Mouse (Mus musculus) embryonic facial prominence, embryonic 11.5 days (tissue): ENCODE measurements at regions not wholly inside any gene's neighbourhood (a gene's known extent, or its start where the extent isn't known, plus 50 kb on each side); places are given as distances from the start of the nearest gene placed in this dataset.

Experiments used
- ATAC-seq: fragments of 200-750 bp; cut with Nextera tagmentation; replicated peaks from 2 replicates; pipeline ENCODE4 v1.8.0; 2017; ENCODE audit warnings: low read depth; ENCODE audit not compliant: insufficient number of reproducible peaks, low FRiP score, low TSS enrichment
- DNase-seq: peaks from one replicate; pipeline ENCODE4 v3.0.0-alpha.2; 2015; ENCODE audit warnings: low spot score
- H3K27ac ChIP-seq: fragments of 300-500 bp; sonication (generic); replicated peaks from 2 replicates; pipeline ENCODE4 v1.5.1; 2014; ENCODE audit warnings: mild to moderate bottlenecking, low read depth, low read length, control low read depth
- H3K27me3 ChIP-seq: fragments of 300-500 bp; sonication (generic); 2 replicates; pipeline ENCODE4 v1.6.1; 2014; ENCODE audit warnings: mild to moderate bottlenecking, low read length, moderate library complexity, mixed read lengths; ENCODE audit not compliant: control insufficient read depth, insufficient read depth
- H3K36me3 ChIP-seq: fragments of 300-500 bp; sonication (generic); replicated peaks from 2 replicates; pipeline ENCODE4 v1.6.1; 2014; ENCODE audit warnings: low read depth, mild to moderate bottlenecking, low read length, moderate library complexity, mixed read lengths; ENCODE audit not compliant: control insufficient read depth, insufficient read depth
- H3K4me1 ChIP-seq: fragments of 300-500 bp; sonication (generic); 2 replicates; pipeline ENCODE4 v1.6.1; 2014; ENCODE audit warnings: low read length, mixed read lengths; ENCODE audit not compliant: control insufficient read depth, insufficient read depth
- H3K4me2 ChIP-seq: fragments of 300-500 bp; sonication (generic); 2 replicates; pipeline ENCODE4 v1.6.1; 2014; ENCODE audit warnings: low read depth, mild to moderate bottlenecking, control low read depth, low read length, moderate library complexity
- H3K4me3 ChIP-seq: fragments of 300-500 bp; sonication (generic); 2 replicates; pipeline ENCODE4 v1.5.1; 2014; ENCODE audit warnings: low read depth, low read length, control low read depth
- H3K9ac ChIP-seq: fragments of 300-500 bp; sonication (generic); replicated peaks from 2 replicates; pipeline ENCODE4 v1.6.1; 2014; ENCODE audit warnings: mild to moderate bottlenecking, control low read depth, low read length
- H3K9me3 ChIP-seq: fragments of 300-500 bp; sonication (generic); replicated peaks from 2 replicates; pipeline ENCODE4 v1.6.1; 2016; ENCODE audit warnings: mild to moderate bottlenecking, low read length, inconsistent platforms, mixed read lengths; ENCODE audit not compliant: control insufficient read depth
- WGBS: fragments of 180-500 bp; shearing (Covaris S2); extraction: QIAGEN DNeasy Blood & Tissue Kit; methylation state at CpG from one replicate; pipeline ENCODE4 v1.1.7; 2014; 5-methylcytosine and 5-hydroxymethylcytosine counted together

DNA sequence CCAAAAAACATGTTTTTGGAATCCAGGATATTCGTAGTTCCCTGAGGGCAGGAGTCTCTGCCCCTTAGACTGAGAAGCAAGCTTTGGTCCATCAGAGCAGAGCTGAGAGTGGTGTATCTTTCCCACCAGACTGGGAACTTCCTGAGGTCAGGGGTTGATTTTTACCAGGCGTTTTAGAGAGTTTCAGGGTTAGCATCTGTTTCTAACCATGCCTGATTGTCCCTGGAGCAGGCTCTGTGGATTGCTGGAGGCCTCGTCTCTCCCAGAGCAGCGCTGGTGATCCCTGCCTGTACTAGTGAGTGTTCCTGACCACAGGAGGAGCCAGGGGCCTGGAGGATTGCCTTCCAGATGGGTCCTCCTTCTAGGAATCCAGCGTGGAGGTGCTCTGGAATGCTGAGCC, 72.8 kb upstream of the 1600014C23Rik start:
- Histone ChIP-seq H3K9me3 (no peaks in the 10 kb centered on the region), H3K27ac (peak overlapping the region; percentile 39), H3K9ac (no peak overlapping the region), H3K4me1 (peaks cover 14% of the 10 kb centered on the region), H3K27me3 (no peaks in the 10 kb centered on the region), H3K36me3 (no peaks in the 10 kb centered on the region), H3K4me3 (no peak overlapping the region), H3K4me2 (no peak overlapping the region)
- WGBS, result 20% methylated on average over 5 of the region's 5 CpGs
- DNase-seq (peak; percentile 71), ATAC-seq (no peak)

GRCm38 (mm10) chr17:45805471-45806082, 71.9 kb upstream of the 1600014C23Rik start:
- H3K27ac ChIP-seq, result no peak overlapping the region; the same call in 1 of the 2 replicates
- ATAC-seq (no peak), DNase-seq (peak; percentile 50)
- H3K36me3 ChIP-seq, result no peaks in the 10 kb centered on the region
- peaks cover 14% of the 10 kb centered on the region for H3K4me1 ChIP-seq
- H3K27me3 ChIP-seq, result no peaks in the 10 kb centered on the region
- H3K4me3 ChIP-seq, result no peak overlapping the region
- peak overlapping the region; percentile 35 for H3K4me2 ChIP-seq
- WGBS, result under 1% methylated on average over 34 of the region's 35 CpGs
- no peak overlapping the region for H3K9ac ChIP-seq
- H3K9me3 ChIP-seq, result no peaks in the 10 kb centered on the region

DNA sequence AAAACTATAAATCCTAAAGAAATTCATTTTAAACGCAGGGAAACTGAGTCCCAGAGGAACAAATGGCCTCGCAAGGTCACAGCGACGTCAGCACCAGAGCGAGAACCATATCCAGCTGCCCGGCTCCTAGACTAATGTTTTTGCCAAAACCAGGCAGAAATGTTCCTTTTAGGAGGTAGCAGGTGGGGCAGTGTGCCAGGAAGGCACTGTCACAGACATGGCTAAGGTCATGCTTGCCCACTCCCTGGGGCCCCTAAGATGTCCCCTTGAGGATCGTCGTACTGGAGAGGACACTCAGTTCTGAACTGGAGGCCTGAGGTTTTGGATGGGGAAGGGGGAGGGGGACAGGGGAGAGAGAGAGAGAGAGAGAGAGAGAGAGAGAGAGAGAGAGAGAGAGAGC, 69.7 kb upstream of the 1600014C23Rik start:
- H3K4me3 ChIP-seq, result no peak overlapping the region
- H3K27ac ChIP-seq, result no peak overlapping the region
- WGBS, result 89% methylated on average over 8 of the region's 8 CpGs
- ATAC-seq (no peak), DNase-seq (no peak)
- H3K4me2 ChIP-seq, result no peak overlapping the region
- no peak overlapping the region for H3K9ac ChIP-seq
- peaks cover 14% of the 10 kb centered on the region for H3K4me1 ChIP-seq
- no peaks in the 10 kb centered on the region for H3K9me3 ChIP-seq
- no peaks in the 10 kb centered on the region for H3K27me3 ChIP-seq
- H3K36me3 ChIP-seq, result no peaks in the 10 kb centered on the region

DNA sequence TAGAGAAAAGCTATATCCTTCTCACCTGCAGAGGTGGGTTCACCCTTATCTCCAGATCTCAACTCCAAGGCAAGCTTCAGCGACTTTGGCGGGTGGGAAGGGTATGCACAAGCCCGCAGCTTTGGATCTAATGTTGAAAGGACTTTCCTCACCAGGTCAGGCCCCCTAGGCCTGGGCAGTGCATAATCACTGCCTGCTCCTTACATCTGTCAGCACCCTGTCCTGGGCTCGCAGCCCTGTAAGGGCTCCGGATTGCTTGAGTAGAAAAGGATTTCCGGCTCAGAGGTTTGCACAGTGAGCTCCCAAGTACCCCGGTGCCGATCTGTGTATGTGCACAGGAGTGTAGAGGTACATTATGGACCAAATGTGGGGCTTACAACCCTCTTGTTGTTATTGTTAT, 68.8 kb upstream of the 1600014C23Rik start:
- H3K27ac ChIP-seq, result no peak overlapping the region
- DNase-seq, result no peak
- no peaks in the 10 kb centered on the region for H3K36me3 ChIP-seq
- H3K4me2 ChIP-seq, result no peak overlapping the region
- WGBS, result 80% methylated on average over 8 of the region's 8 CpGs
- H3K4me1 ChIP-seq, result peaks cover 14% of the 10 kb centered on the region
- no peak overlapping the region for H3K9ac ChIP-seq
- H3K9me3 ChIP-seq, result no peaks in the 10 kb centered on the region
- H3K27me3 ChIP-seq, result no peaks in the 10 kb centered on the region
- no peak for ATAC-seq
- H3K4me3 ChIP-seq, result no peak overlapping the region

- Histone ChIP-seq H3K9me3 (no peaks in the 10 kb centered on the region), H3K27me3 (no peaks in the 10 kb centered on the region)
Observed at GRCm38 (mm10) chr17:45799725-45800124, 66.1 kb upstream of the 1600014C23Rik start.

DNA sequence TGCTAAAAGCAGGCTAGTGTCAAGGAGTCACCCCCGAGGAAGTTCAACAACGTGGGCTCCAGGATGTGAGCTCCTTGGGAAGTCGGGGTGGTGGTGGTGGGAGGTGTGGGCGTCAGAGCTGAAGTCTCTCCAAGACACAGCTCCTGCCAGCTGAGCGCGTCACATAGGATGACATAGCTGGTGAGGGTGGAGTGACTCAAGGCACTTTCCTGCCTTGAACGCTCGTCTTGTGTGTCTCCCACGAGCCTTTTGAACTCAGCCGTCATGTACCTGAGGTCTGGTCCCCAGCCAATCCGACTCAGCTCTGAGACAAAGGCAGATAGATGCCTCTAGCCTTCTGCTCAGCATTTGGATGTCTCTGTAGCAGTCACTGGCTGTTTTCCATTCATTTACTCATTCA, 65.4 kb upstream of the 1600014C23Rik start:
- no peak overlapping the region for H3K9ac ChIP-seq
- H3K4me3 ChIP-seq, result no peak overlapping the region
- no peak overlapping the region for H3K27ac ChIP-seq
- ATAC-seq, result no peak
- no peaks in the 10 kb centered on the region for H3K9me3 ChIP-seq
- no peaks in the 10 kb centered on the region for H3K36me3 ChIP-seq
- H3K4me2 ChIP-seq, result no peak overlapping the region
- H3K27me3 ChIP-seq, result no peaks in the 10 kb centered on the region
- WGBS, result 80% methylated on average over 11 of the region's 11 CpGs
- H3K4me1 ChIP-seq, result no peaks in the 10 kb centered on the region
- no peak for DNase-seq

More at GRCm38 (mm10) chr17:45799725-45800124, 66.1 kb upstream of the 1600014C23Rik start:
- 74% methylated on average over 1 of the region's 1 CpGs for WGBS
- H3K4me2 ChIP-seq, result no peak overlapping the region
- H3K4me1 ChIP-seq, result peaks cover under 1% of the 10 kb centered on the region; the same call in 1 of the 2 replicates
- H3K36me3 ChIP-seq, result no peaks in the 10 kb centered on the region
- DNase-seq (no peak), ATAC-seq (no peak)
- H3K4me3 ChIP-seq, result no peak overlapping the region
- H3K27ac ChIP-seq, result no peak overlapping the region
- no peak overlapping the region for H3K9ac ChIP-seq

- H3K9me3 ChIP-seq, result no peaks in the 10 kb centered on the region
- ATAC-seq (no peak), DNase-seq (no peak)
- no peaks in the 10 kb centered on the region for H3K4me1 ChIP-seq
- H3K4me2 ChIP-seq, result no peak overlapping the region
- WGBS, result 77% methylated on average over 8 of the region's 8 CpGs
- no peak overlapping the region for H3K9ac ChIP-seq
- H3K27ac ChIP-seq, result no peak overlapping the region
- no peaks in the 10 kb centered on the region for H3K27me3 ChIP-seq
- H3K36me3 ChIP-seq, result no peaks in the 10 kb centered on the region
- H3K4me3 ChIP-seq, result no peak overlapping the region
Observed at GRCm38 (mm10) chr17:45798456-45798855, 64.8 kb upstream of the 1600014C23Rik start.

- DNase-seq (no peak), ATAC-seq (no peak)
- no peaks in the 10 kb centered on the region for H3K4me1 ChIP-seq
- no peaks in the 10 kb centered on the region for H3K36me3 ChIP-seq
- H3K9ac ChIP-seq, result no peak overlapping the region
- no peaks in the 10 kb centered on the region for H3K27me3 ChIP-seq
- no peak overlapping the region for H3K4me3 ChIP-seq
- no peak overlapping the region for H3K27ac ChIP-seq
- H3K4me2 ChIP-seq, result no peak overlapping the region
- 63% methylated on average over 6 of the region's 6 CpGs for WGBS
- H3K9me3 ChIP-seq, result no peaks in the 10 kb centered on the region
Observed at GRCm38 (mm10) chr17:45797121-45797520, 63.5 kb upstream of the 1600014C23Rik start.
